Mouse (Mus musculus): ENCODE results near the gene Lin52.

DNA sequence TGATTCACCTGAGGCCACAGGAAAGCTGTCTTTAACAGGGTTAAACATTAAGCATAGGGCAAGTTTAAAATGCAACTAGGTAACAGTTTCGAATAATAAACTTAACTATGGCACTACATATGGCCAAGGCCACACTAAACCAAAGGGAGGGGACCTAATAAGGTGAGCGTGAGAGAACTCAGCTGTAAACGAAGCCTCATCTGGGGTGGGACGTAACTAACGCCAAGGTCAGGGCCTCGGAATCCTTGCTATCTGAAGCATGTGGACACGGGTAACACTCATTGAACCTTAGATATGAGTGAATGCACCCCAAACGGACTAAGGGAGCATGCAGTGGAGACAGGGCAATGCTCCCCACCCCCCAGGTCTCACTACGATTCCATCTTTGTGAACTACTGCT is 48.3 kb upstream of the Lin52 start:
- TF ChIP-seq GATA1 (IDR thresholded peaks at IDR 0.05; ENCODE audit: borderline replicate concordance, low read length) = no peak
- no peak for TF ChIP-seq FLI1 (IDR thresholded peaks at IDR 0.05; ENCODE audit: low read length)
